Mouse (Mus musculus) kidney, adult 2 months (tissue): ENCODE measurements around the gene 1700020A23Rik. TPM values are rescaled to one million over a fixed set of nuclear protein-coding genes. Genes with fewer than 3 reads are reported as not detected.
"Not testable (repeated sequence)": the region's sequence is repeated elsewhere in the genome, so short reads cannot be mapped to it uniquely, and the experiment has no call there.

Experiments
- DNase-seq: peaks from one replicate; pipeline ENCODE4 v3.0.0; 2021
- H3K27ac ChIP-seq: fragments of 200-500 bp; 2 replicates; pipeline ENCODE4 v1.5.1; 2012; ENCODE audit warnings: low read depth, low read length, control low read depth, inconsistent platforms; ENCODE audit not compliant: insufficient read depth
- H3K27me3 ChIP-seq: fragments of 200-500 bp; replicated peaks from 2 replicates; pipeline ENCODE4 v1.6.1; 2012; ENCODE audit warnings: mild to moderate bottlenecking, moderate library complexity, low read length, inconsistent platforms; ENCODE audit not compliant: control insufficient read depth, insufficient read depth
- H3K36me3 ChIP-seq: fragments of 200-500 bp; 2 replicates; pipeline ENCODE4 v1.6.1; 2012; ENCODE audit warnings: mild to moderate bottlenecking, moderate library complexity, low read length, inconsistent platforms; ENCODE audit not compliant: control insufficient read depth, insufficient read depth
- H3K4me1 ChIP-seq: fragments of 200-500 bp; 2 replicates; pipeline ENCODE4 v1.6.1; 2011; ENCODE audit warnings: low read length; ENCODE audit not compliant: control insufficient read depth, insufficient read depth
- H3K4me3 ChIP-seq: fragments of 200-500 bp; 2 replicates; pipeline ENCODE4 v1.5.1; 2011; ENCODE audit warnings: mild to moderate bottlenecking, low read depth, low read length, control low read depth; ENCODE audit not compliant: insufficient read depth
- CTCF ChIP-seq: fragments of 200-500 bp; conservative IDR thresholded peaks from 2 replicates; pipeline ENCODE4 v1.5.1; 2011; ENCODE audit warnings: low read depth, mild to moderate bottlenecking, control low read depth, low read length, moderate library complexity, mixed read lengths; ENCODE audit not compliant: insufficient read depth, insufficient read length
- POLR2A ChIP-seq: fragments of 200-500 bp; IDR thresholded peaks from one replicate; pipeline ENCODE4 v1.6.1; 2011; ENCODE audit warnings: low read depth, low read length, control low read depth
- WGBS: fragments of 180-500 bp; shearing (Covaris S2); methylation state at CpG from one replicate; pipeline ENCODE4 v1.1.7; 2018; 5-methylcytosine and 5-hydroxymethylcytosine counted together
- polyA plus RNA-seq: library from polyadenylated mRNA; depleted of rRNA; stranded (reverse); fragments of >200 nt; gene quantifications from 2 replicates; pipeline ENCODE4 v1.2.3, GENCODE M21; 2012; rRNA removed

The 1700020A23Rik gene
- 0.19 TPM in 1 of 2 replicates, not detected in the other for polyA plus RNA-seq

DNA sequence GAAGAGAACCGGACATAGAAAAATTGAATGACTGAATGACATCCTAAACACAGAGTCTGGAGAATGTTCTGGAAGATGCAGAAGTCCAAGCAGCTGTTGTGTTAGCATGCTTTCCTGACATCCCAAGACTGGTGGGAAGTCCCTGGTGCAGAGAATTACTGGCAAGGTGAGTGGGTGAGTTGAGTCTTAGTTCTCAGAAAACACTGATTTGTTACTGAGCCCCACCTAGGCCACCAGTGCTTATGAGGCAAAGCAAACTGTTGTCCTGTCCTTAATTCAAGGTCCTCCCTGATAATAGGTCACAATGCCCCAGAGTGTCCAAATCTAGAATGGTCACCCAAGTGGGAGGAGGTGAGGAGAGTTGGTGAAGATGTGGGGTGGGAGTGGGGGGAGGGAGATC, at the start of gene 1700020A23Rik, which contains the start of gene Gm28372:
Gene 1700020A23Rik, plus strand, starts transcription at position 321 of the 400 bp plus-strand sequence.
Gene Gm28372, plus strand, starts transcription at position 301 of the 400 bp plus-strand sequence.
- Histone ChIP-seq H3K36me3 (no peaks in the 10 kb centered on the region), H3K27ac (no peak within 1 kb of the TSS), H3K4me1 (no peaks in the 10 kb centered on the region), H3K27me3 (no peaks in the 10 kb centered on the region), H3K4me3 (no peak within 1 kb of the TSS)
- no peak for TF ChIP-seq POLR2A
- TF ChIP-seq CTCF: no peak
- WGBS: 94% methylated on average over 1 of the region's 1 CpGs
- no peak for DNase-seq

DNA sequence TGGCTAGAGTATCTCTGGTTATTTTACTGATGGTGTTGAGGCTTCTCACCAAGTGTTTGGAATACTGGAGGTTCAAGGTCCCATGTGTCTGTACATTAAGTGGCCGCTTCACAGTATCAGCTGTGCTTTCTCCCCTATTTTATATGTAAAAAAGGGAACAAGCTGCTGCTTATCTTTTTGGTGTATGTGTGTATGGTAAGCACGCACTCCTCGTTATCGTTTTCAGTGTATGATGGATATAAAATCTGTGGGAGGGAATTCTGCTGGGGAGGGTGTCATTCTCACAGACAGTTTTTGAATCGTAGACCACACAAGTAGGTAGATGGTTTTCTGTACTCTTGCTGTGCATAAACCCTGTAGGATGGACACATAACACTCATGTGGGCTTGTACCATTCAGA, 47.5 kb upstream of the 1700020A23Rik start:
- Histone ChIP-seq H3K36me3 (no peaks in the 10 kb centered on the region), H3K27ac (no peak overlapping the region), H3K4me1 (no peaks in the 10 kb centered on the region), H3K4me3 (no peak overlapping the region), H3K27me3 (no peaks in the 10 kb centered on the region)
- TF ChIP-seq POLR2A (no peak), CTCF (no peak)
- DNase-seq: no peak
- WGBS: 91% methylated on average over 5 of the region's 5 CpGs

DNA sequence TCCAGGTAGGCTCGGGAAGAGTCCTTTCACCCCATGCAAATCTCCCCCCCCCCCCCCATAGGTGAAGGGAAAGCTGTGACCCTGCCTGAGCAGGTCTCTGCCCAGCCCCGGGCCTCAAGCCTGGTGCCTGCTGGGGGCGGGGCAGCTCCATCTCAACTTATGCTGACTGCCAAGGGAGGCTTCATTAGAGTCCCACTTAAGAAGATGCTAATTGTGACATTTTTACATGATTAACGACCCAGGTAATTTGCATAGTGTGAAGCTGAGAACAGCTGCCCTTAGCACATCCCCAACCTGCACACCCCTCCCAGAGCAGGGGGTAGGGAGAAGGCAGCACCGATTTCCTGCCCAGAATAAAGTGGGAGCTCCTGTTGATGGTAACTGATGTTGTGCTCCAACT, 46.2 kb upstream of the 1700020A23Rik start:
- no peaks in the 10 kb centered on the region for H3K27me3 ChIP-seq

DNA sequence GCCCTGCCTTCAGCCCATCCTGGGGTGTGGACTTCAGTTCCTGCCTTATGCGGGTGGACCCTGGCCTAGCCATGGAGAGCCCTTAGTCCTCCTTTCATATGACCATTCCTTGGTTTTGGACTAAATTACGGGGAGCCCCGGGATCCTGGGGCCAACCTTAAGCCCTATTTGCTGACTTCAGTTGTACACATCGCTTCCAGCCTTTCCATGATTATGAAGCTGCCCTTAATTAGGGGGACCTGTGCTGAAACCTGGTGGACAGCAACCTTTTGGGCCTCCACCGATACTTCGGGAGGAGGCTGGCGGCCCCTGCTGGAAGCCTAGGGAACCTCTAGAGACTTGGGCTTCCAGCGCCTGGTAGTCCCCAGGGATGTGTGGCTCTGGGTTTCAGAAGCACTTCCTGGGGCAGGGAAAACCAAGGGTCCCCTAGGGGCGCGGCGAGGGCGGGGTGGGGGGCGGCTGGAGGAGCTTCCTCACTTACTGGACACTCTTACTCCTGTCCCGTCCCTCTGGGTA, 42.5 kb upstream of the 1700020A23Rik start:
- Histone ChIP-seq H3K4me3 (no peak overlapping the region), H3K4me1 (no peaks in the 10 kb centered on the region), H3K27me3 (no peaks in the 10 kb centered on the region), H3K36me3 (no peaks in the 10 kb centered on the region), H3K27ac (no peak overlapping the region)
- DNase-seq: peak; percentile 51
- WGBS: 4% methylated on average over 14 of the region's 14 CpGs
- peak; percentile 61 for TF ChIP-seq CTCF
- TF ChIP-seq POLR2A: no peak

More for the DNA sequence above, 46.2 kb upstream of the 1700020A23Rik start:
- WGBS: 21% methylated on average over 5 of the region's 5 CpGs
- Histone ChIP-seq H3K4me1 (no peaks in the 10 kb centered on the region), H3K4me3 (no peak overlapping the region), H3K36me3 (no peaks in the 10 kb centered on the region), H3K27ac (no peak overlapping the region)
- no peak for DNase-seq
- no peak for TF ChIP-seq POLR2A
- TF ChIP-seq CTCF: no peak

DNA sequence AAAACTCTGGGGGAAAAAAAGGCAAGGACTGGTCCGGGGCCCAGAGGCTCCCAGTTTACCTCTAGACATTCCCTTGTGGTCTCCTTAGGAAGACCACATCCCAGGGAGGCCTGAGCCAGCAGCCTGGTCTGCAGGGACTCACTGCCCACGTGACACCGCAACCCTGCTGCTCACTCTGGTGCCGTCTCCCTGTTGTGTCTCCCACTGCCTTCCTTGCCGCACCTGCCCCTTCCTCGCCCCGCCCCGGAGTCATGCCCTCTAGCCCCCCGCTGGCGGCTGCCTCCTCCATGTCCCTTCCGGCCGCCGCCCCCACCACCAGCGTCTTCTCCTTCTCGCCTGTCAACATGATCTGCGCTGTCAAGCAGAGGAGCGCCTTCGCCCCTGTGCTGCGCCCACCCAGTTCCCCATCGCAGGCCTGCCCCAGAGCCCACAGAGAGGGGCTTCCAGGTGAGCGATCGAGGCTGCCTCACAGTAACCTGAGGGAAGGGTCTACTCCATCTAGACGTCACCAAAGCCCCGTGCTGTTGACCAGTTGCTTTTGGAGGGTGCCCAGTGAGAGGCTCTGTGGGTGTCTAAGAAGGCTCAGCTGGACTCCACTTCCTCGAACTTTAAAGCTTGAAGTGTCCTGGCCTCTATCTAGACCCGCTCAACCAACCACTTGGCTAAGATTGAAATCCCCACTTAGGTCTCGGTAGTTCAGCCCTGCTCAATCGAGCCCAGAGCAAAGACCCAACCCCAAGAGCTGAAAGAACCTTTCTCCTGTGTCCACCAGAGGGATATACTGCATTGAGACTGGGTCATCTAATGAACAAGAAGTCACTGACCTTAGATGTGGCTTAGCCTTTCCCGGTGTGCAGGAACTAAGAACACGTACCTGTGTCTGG, 39.6 kb upstream of the 1700020A23Rik start:
- TF ChIP-seq POLR2A (no peak), CTCF (no peak)

DNA sequence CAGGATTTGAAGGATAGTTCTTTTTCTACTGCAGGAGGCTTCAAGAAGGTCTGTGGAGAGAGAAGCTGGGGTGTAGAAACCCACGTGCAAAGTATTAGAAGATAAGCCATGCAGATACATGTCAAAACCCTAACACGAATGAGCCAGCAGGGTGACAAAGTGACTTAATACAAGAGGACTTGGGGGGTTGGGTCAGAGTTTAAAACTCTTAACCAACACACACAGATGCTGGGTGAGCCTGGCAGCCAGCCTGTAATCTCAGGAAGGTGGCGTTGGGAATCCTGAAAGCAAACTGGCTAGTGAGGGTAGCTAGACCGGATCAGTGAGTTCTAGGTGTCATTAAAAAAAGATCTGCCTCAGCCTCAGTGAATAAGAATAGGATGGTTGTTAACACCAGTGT, 37.7 kb upstream of the 1700020A23Rik start:
- no peak overlapping the region for H3K4me3 ChIP-seq
- no peaks in the 10 kb centered on the region for H3K27me3 ChIP-seq
- WGBS: 65% methylated on average over 4 of the region's 4 CpGs
- TF ChIP-seq CTCF (no peak), POLR2A (no peak)
- no peak overlapping the region for H3K27ac ChIP-seq
- no peaks in the 10 kb centered on the region for H3K36me3 ChIP-seq
- DNase-seq: no peak
- H3K4me1 ChIP-seq: no peaks in the 10 kb centered on the region

More for the DNA sequence above, 39.6 kb upstream of the 1700020A23Rik start:
- Histone ChIP-seq H3K36me3 (no peaks in the 10 kb centered on the region), H3K4me3 (no peak overlapping the region), H3K27ac (no peak overlapping the region), H3K4me1 (no peaks in the 10 kb centered on the region), H3K27me3 (no peaks in the 10 kb centered on the region)
- DNase-seq: no peak
- 9% methylated on average over 30 of the region's 30 CpGs for WGBS

DNA sequence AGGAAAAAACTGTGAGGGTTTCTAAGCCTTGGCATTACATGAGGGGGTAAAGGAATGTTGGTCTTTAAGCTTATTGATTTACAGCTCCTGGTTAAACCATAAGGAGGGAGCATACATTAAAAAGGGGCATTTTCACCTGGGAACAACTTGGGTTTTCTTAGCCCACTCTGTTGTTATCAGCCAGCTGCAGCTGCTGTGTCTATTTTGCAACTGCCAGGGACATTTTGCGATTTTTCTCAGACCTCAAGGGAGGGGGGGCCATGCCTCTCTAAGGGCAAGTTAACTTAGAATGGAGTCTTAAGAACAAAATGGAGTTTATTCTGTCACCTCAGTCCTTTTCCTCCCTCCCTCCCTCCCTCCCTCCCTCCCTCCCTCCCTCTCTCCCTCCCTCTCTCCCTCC, 32.0 kb upstream of the 1700020A23Rik start:
- H3K36me3 ChIP-seq, H3K27ac ChIP-seq, H3K4me1 ChIP-seq, H3K27me3 ChIP-seq, H3K4me3 ChIP-seq, DNase-seq: not testable (repeated sequence)
- 14% methylated on average over 1 of the region's 1 CpGs for WGBS
